Mouse (Mus musculus) erythroblast, adult 5-6 weeks (primary cell): ENCODE results near the gene Tgfb3. TPM values are rescaled to one million over a fixed set of nuclear protein-coding genes. Genes with fewer than 3 reads are reported as not detected.

Experiments
- ATAC-seq: replicated peaks from 2 replicates; pipeline ENCODE4 v1.8.0; 2016; ENCODE audit warnings: moderate number of reproducible peaks, mild to moderate bottlenecking, moderate TSS enrichment, inconsistent platforms; ENCODE audit not compliant: poor library complexity, low FRiP score, severe bottlenecking
- total RNA-seq, 2 experiments: library from RNA; stranded (forward) in 1 of 2; stranded (reverse) in 1 of 2; fragments of 150-400 nt in 1 of 2; fragments of 200-764, 138-1000 nt in 1 of 2; gene quantifications; 2 replicates each; pipeline versions ENCODE4 v1.2.3 to v1.2.4; 2015 to 2017; ENCODE audit warnings: low replicate concordance in 2 of 2

The Tgfb3 gene
- total RNA-seq (2015; ENCODE audit: low replicate concordance) (not detected in 2 replicates), total RNA-seq (2017; ENCODE audit: low replicate concordance) (not detected in 2 replicates)

GRCm38 (mm10) chr12:86078553-86079201, at the start of gene Tgfb3:
Gene Tgfb3 (minus strand): TSS chr12:86079041.
- no peak for ATAC-seq

- ATAC-seq = no peak
Observed at GRCm38 (mm10) chr12:86128122-86128521, 49.3 kb upstream of the Tgfb3 start.

GRCm38 (mm10) chr12:86124016-86124415, 45.2 kb upstream of the Tgfb3 start:
- ATAC-seq = no peak

GRCm38 (mm10) chr12:86116295-86116835, 37.5 kb upstream of the Tgfb3 start:
- ATAC-seq = no peak

- no peak for ATAC-seq
Observed at GRCm38 (mm10) chr12:86110637-86111036, 31.8 kb upstream of the Tgfb3 start.

- ATAC-seq = no peak
Observed at GRCm38 (mm10) chr12:86109531-86109930, 30.7 kb upstream of the Tgfb3 start.

GRCm38 (mm10) chr12:86107645-86108044, 28.8 kb upstream of the Tgfb3 start:
- ATAC-seq = no peak

- no peak for ATAC-seq
Observed at GRCm38 (mm10) chr12:86106086-86106485, 27.2 kb upstream of the Tgfb3 start.

GRCm38 (mm10) chr12:86105546-86105945, 26.7 kb upstream of the Tgfb3 start:
- ATAC-seq = no peak

GRCm38 (mm10) chr12:86104297-86104696, 25.5 kb upstream of the Tgfb3 start:
- no peak for ATAC-seq

- ATAC-seq = no peak
Observed at GRCm38 (mm10) chr12:86103852-86104251, 25.0 kb upstream of the Tgfb3 start.

- ATAC-seq = no peak
Observed at GRCm38 (mm10) chr12:86103391-86103790, 24.6 kb upstream of the Tgfb3 start.

- no peak for ATAC-seq
Observed at GRCm38 (mm10) chr12:86102686-86103085, 23.8 kb upstream of the Tgfb3 start.

- no peak for ATAC-seq
Observed at GRCm38 (mm10) chr12:86100711-86101110, 21.9 kb upstream of the Tgfb3 start.

GRCm38 (mm10) chr12:86097781-86098180, 18.9 kb upstream of the Tgfb3 start:
- ATAC-seq = no peak

- ATAC-seq = no peak
Observed at GRCm38 (mm10) chr12:86095806-86096205, 17.0 kb upstream of the Tgfb3 start.

- no peak for ATAC-seq
Observed at GRCm38 (mm10) chr12:86094075-86094474, 15.2 kb upstream of the Tgfb3 start.

- no peak for ATAC-seq
Observed at GRCm38 (mm10) chr12:86091601-86092132, 12.8 kb upstream of the Tgfb3 start.

GRCm38 (mm10) chr12:86090764-86091163, 11.9 kb upstream of the Tgfb3 start:
- ATAC-seq = no peak

- no peak for ATAC-seq
Observed at GRCm38 (mm10) chr12:86088042-86088441, 9.2 kb upstream of the Tgfb3 start.

GRCm38 (mm10) chr12:86086550-86086949, 7.7 kb upstream of the Tgfb3 start:
- ATAC-seq = no peak
